Mouse (Mus musculus) gastrocnemius, adult 8-10 months (tissue): ENCODE measurements at regions not wholly inside any gene's neighbourhood (a gene's known extent, or its start where the extent isn't known, plus 50 kb on each side); places are given as distances from the start of the nearest gene placed in this dataset.

Experiments
- DNase-seq, 2 experiments: peaks; one replicate each; pipeline ENCODE4 v3.0.0; 2022; ENCODE audit warnings: low spot score in 2 of 2

GRCm38 (mm10) chr6:117502346-117502745 is 334.0 kb downstream of the Cxcl12 start:
- no peak for DNase-seq

GRCm38 (mm10) chr6:117504771-117505170 is 336.2 kb upstream of the Zfp637 start:
- no peak for DNase-seq

GRCm38 (mm10) chr6:117505431-117505830 is 335.5 kb upstream of the Zfp637 start:
- no peak for DNase-seq

DNA sequence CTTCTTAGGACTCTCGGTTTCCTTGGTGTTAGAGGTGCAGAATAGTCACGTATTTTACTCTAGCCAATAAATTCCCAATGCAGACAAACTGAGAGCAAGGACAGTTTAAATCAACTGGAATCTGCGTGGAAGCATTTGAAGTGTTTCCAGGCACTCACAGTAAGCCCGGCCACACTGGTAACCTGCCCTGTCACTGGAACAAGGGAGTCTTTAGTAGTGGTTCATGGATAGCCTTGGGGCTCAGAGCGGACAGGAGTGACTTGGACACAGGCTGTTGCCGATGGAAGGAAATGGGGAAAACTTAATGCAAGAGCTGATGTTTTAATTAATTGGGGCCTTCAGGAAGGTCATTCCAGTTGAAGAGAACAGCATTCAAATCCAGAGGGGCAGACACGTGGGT is 334.4 kb upstream of the Zfp637 start:
- DNase-seq, result no peak

DNA sequence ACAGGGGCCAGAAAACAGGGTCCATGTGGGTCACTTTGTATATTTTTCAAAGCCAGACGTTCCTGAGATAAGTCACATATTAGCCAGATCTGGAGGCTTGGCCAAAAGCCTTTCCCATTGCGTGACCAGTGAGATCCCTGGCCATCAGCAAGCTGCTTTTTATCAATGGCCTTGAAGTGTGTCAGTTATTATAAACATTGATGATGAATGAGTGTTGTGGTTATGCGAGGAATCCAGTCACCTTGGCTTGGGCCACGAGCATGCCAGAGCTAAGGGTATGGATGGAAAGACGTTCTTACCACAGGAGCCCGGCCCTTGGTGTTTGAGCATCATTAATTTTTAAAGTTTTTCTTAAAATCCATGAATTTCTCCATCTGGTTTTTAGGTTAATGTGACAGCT is 332.1 kb upstream of the Zfp637 start:
- no peak for DNase-seq

DNA sequence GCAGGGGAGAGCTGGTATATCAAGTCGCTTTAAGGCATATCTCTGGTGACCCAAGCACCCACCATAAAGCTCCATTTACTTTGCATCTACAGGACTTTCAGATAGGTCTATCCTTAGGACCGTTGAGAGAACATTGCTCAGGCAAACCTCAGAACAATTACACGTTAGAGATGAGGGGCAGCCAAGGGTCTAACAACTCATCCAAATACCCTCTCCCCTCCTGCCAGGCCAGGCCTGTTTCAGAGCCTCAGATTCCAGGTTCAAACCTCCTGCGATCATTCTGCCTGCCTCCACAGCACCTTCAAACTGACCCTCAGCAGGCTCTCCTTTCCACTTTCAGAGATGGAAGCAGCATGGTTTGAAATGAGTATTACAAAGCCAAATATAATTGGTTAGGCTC is 331.0 kb upstream of the Zfp637 start:
- no peak for DNase-seq

GRCm38 (mm10) chr6:117514831-117515230 is 326.1 kb upstream of the Zfp637 start:
- no peak for DNase-seq

DNA sequence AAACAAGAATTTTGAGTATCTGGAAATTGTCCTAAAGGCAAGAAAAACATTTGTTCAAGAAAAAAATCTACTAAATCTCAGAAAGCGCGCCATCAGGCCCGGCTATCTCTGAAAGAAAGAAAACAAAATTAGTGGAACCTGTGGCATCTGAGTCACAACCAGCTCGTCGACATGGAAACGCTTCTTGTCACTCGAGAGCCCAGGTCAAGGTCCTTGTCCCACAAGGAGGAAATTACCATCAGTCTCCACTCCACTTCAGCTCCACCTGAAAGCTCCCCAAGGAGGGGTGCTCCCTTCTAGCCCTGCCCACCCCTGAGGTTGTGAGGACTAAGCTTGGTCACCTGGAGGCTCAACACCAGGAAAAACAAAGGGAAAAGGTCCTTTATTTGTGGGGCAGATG is 324.1 kb upstream of the Zfp637 start:
- no peak for DNase-seq

GRCm38 (mm10) chr6:117518939-117519338 is 322.0 kb upstream of the Zfp637 start:
- DNase-seq, result no peak

GRCm38 (mm10) chr6:117519466-117519865 is 321.5 kb upstream of the Zfp637 start:
- no peak for DNase-seq

DNA sequence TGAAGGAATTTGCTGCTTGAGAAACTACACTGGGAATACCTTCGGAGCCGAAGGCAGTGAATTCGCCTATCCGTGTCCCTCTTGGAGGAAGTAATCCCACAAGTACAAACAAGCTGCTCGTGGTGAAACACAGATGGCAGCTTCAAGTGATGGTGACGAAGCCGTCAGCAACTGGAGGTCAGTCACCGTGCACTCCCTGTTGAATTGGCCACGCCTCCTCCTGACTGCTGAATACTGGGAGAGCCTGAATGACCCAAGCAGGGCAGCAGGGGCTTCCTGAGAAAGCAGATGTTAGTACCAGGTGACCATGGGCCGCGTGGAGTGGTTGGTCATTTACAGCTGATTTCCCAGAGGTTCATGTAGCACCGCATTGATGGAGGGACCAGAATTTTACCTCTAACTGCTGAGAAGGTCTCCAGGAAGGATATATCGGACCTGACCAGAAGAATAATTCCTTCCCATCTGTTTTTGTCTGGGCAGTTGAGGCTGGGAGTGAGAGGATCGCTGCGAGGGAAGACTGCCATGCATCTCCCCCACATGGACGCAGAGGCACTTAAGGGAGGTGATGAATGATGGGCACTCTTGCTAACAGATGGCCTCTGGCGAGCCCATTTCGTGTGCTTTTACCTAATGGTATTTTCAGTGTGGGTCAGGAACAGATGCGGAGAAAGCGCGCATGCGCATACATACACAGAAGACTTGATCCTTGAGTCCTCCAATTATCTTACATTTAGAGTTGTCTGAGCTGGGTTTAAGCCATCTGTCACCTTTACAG is 314.6 kb upstream of the Zfp637 start:
- no peak for DNase-seq

GRCm38 (mm10) chr6:117527526-117527925 is 313.5 kb upstream of the Zfp637 start:
- DNase-seq, result no peak

DNA sequence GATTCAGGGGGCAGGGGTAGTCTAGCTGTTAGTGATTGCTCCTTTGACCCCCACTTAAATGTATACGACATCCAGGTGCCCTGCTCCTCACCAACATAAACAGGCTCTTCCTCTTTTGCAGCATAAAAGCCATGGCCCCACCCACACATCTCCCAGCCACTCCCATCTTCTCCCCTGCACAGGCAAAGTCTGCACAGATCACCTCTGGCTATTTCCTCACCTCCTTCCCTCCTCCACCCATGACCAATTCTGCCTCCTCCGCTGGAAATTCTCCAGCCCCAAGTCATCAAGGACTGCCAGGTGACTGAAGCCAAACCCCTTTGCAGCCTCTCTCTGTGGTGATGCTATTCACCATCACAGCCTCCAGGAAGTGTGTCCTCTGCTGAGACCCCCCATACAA is 306.8 kb upstream of the Zfp637 start:
- DNase-seq, result no peak

- DNase-seq, result no peak
Observed at GRCm38 (mm10) chr6:117534991-117535390, 306.0 kb upstream of the Zfp637 start.

- no peak for DNase-seq
Observed at GRCm38 (mm10) chr6:117536084-117536483, 304.9 kb upstream of the Zfp637 start.

DNA sequence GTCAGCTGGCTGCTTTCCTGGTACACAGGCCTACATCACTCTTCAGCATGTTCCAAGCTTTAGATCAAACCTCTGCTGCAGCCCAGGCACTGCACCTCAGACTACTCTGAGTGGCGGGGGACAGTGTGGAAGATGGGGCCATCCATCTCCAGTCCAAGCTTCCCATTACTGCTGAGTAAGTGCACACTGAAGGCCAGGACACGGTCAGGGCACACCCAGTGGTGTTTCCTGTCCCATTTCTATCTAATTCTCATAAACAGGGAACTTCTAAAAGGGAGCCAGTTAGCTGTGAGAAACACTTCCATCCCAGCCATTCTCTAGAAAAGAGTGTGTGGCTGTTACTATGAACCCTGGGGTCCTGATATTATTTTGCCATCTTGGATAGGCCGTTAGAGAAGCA is 298.5 kb upstream of the Zfp637 start:
- no peak for DNase-seq

- no peak for DNase-seq
Observed at GRCm38 (mm10) chr6:117544276-117545196, 296.4 kb upstream of the Zfp637 start.

GRCm38 (mm10) chr6:117550930-117551329 is 290.1 kb upstream of the Zfp637 start:
- no peak for DNase-seq

GRCm38 (mm10) chr6:117552006-117552667 is 288.8 kb upstream of the Zfp637 start:
- no peak for DNase-seq

DNA sequence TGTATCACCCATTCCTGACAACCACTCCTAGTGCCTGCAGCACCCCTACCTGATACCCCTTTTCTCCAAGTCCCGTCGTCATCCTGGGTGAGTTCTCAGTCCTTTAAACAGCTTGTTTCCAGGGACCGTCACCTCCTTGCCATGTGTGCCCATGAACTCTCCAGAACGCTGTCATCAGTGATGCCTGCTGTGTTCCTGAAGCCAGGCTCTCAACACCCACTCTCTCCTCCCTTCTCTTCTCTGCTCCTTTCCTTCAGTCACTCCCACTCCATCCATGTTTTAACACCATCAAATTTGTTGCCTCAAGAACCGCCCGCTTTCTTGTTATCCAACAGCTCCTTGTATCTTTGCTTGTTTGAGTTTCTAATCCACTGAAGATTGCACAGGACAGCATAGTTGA is 277.8 kb upstream of the Zfp637 start:
- no peak for DNase-seq

- no peak for DNase-seq
Observed at GRCm38 (mm10) chr6:117563704-117564103, 277.3 kb upstream of the Zfp637 start.

DNA sequence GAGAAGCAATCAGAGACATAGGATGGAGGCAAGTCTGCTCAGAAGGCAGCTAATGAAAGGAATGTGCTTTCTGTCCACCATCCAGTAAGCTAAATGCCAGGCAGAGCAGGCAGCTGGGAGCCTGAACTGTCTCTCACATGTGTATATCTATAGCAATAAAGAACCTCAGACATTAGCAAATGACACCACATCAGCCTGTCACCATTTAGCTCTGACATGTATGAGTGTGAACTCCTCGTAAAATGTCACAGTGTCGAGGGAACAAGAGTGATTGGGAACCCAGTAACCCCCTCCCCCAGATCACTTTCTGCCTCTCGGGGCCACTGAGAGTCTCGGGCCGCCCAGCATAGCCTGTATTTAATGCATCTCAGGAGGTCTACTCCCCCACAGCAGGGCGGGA is 274.2 kb upstream of the Zfp637 start:
- no peak for DNase-seq
